Mouse (Mus musculus) liver, embryonic 16.5 days (tissue): ENCODE results near the gene Prkca. TPM values are rescaled to one million over a fixed set of nuclear protein-coding genes. Genes with fewer than 3 reads are reported as not detected.
"Not testable (repeated sequence)": the region's sequence is repeated elsewhere in the genome, so short reads cannot be mapped to it uniquely, and the experiment has no call there.

Source experiments
- ATAC-seq: fragments of 200-750 bp; cut with Nextera tagmentation; 2 replicates; pipeline ENCODE4 v1.8.0; 2017; ENCODE audit warnings: low read depth, mild to moderate bottlenecking, moderate number of reproducible peaks, moderate library complexity
- H3K27ac ChIP-seq: fragments of 300-500 bp; sonication (generic); 2 replicates; pipeline ENCODE4 v1.5.1; 2014; ENCODE audit warnings: mild to moderate bottlenecking, low read length
- H3K27me3 ChIP-seq: fragments of 300-500 bp; sonication (generic); 2 replicates; pipeline ENCODE4 v1.6.1; 2014; ENCODE audit warnings: low read depth, low read length, mixed read lengths; ENCODE audit not compliant: control insufficient read depth, insufficient read depth
- H3K36me3 ChIP-seq: fragments of 300-500 bp; sonication (generic); 2 replicates; pipeline ENCODE4 v1.6.1; 2014; ENCODE audit warnings: mild to moderate bottlenecking; ENCODE audit not compliant: control insufficient read depth, insufficient read depth
- H3K4me1 ChIP-seq: fragments of 300-500 bp; sonication (generic); 2 replicates; pipeline ENCODE4 v1.6.1; 2014; ENCODE audit warnings: low read depth, low read length, mixed read lengths; ENCODE audit not compliant: control insufficient read depth
- H3K4me2 ChIP-seq: fragments of 300-500 bp; sonication (generic); 2 replicates; pipeline ENCODE4 v1.6.1; 2014; ENCODE audit warnings: low read depth, low read length, mixed read lengths
- H3K4me3 ChIP-seq: fragments of 300-500 bp; sonication (generic); 2 replicates; pipeline ENCODE4 v1.5.1; 2014; ENCODE audit warnings: low read depth, mild to moderate bottlenecking, low read length
- H3K9ac ChIP-seq: fragments of 300-500 bp; sonication (generic); 2 replicates; pipeline ENCODE4 v1.6.1; 2014; ENCODE audit warnings: low read depth, low read length
- H3K9me3 ChIP-seq: fragments of 300-500 bp; sonication (generic); replicated peaks from 2 replicates; pipeline ENCODE4 v1.6.1; 2016; ENCODE audit warnings: low read length; ENCODE audit not compliant: control insufficient read depth
- WGBS: fragments of 180-500 bp; shearing (Covaris S2); extraction: QIAGEN DNeasy Blood & Tissue Kit; methylation state at CpG from one replicate; pipeline ENCODE4 v1.1.7; 2014; ENCODE audit not compliant: insufficient replicate concordance; 5-methylcytosine and 5-hydroxymethylcytosine counted together
- polyA plus RNA-seq: library from polyadenylated mRNA; unstranded; fragments of >200 nt; fragmentation: Nextera tagmentation; extraction: Ambion mirVana; gene quantifications from 2 replicates; pipeline ENCODE4 v1.2.1, GENCODE M21; 2015

The Prkca gene
- polyA plus RNA-seq, 1 experiment from 2014 or later: 3.4 TPM

DNA sequence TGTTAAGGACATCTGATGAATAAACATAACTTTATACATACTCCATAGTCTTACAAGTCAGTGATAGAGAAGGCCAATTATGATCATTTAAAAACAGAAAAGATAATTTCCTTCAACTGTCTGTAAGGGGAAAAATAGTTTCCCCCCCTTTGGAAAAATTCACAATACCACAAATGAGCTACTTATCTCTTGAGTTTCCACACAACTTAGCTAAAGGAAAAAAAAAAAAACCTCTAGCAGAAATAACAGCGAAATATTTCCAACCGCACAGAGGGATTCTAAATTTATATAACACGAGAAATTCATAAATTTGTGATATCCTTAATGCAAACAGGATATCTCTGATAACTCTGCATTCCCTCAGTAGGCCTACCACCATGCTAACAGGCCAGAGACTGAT lies 252.5 kb downstream of the Prkca start:
- ATAC-seq: no peak
- no peaks in the 10 kb centered on the region for H3K4me1 ChIP-seq
- H3K36me3 ChIP-seq: no peaks in the 10 kb centered on the region
- no peak overlapping the region for H3K4me2 ChIP-seq
- H3K4me3 ChIP-seq: no peak overlapping the region
- H3K27ac ChIP-seq: no peak overlapping the region
- H3K9me3 ChIP-seq: no peaks in the 10 kb centered on the region
- 61% methylated on average over 3 of the region's 3 CpGs for WGBS
- H3K9ac ChIP-seq: no peak overlapping the region
- H3K27me3 ChIP-seq: no peaks in the 10 kb centered on the region

DNA sequence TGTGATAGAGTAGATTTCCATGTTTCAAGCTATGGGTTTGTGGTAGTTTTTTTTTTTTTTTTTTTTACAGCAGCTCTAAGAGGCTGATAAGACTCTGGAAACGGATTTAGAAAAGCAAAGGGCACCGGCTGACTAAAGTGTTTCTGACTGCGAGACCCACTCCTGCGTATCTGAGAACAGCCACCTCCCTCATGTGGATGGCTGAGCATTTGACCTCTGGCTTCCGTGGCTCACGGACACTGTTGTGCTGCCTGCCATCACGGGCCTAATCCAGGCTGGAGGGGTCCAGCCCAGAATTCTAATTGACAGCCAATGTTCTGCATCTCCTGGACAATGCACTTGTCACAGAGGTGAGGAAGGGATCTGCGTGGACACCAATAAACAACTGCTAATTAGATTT lies 253.0 kb downstream of the Prkca start:
- 49% methylated on average over 8 of the region's 8 CpGs for WGBS
- no peak for ATAC-seq
- H3K4me3 ChIP-seq: no peak overlapping the region
- H3K4me1 ChIP-seq: no peaks in the 10 kb centered on the region
- no peaks in the 10 kb centered on the region for H3K36me3 ChIP-seq
- no peaks in the 10 kb centered on the region for H3K9me3 ChIP-seq
- H3K27me3 ChIP-seq: no peaks in the 10 kb centered on the region
- H3K9ac ChIP-seq: no peak overlapping the region
- no peak overlapping the region for H3K27ac ChIP-seq
- no peak overlapping the region for H3K4me2 ChIP-seq

DNA sequence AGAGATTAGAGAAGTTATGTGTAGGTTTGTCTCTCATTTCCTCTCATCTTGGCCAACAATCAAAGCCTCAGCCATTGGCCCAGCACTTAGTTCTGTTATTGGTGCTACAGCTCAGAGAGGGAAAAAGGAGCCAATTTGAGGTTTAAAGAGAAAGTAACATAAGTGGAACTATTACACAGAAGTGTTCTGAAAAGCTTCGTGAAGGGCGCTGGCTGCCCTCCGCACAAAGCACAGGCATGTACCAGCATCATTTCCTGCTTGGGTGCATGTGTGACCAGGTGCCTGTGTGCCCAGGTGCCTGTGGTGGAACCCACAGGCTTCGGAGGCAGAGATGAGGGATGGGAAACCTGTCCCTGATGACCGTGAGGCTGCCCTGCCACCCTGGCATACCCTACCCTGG lies 255.7 kb downstream of the Prkca start:
- no peaks in the 10 kb centered on the region for H3K27me3 ChIP-seq
- H3K4me1 ChIP-seq: no peaks in the 10 kb centered on the region
- WGBS: 79% methylated on average over 5 of the region's 5 CpGs
- no peak overlapping the region for H3K4me3 ChIP-seq
- H3K4me2 ChIP-seq: no peak overlapping the region
- no peaks in the 10 kb centered on the region for H3K9me3 ChIP-seq
- no peak overlapping the region for H3K27ac ChIP-seq
- no peak overlapping the region for H3K9ac ChIP-seq
- ATAC-seq: no peak
- H3K36me3 ChIP-seq: no peaks in the 10 kb centered on the region

DNA sequence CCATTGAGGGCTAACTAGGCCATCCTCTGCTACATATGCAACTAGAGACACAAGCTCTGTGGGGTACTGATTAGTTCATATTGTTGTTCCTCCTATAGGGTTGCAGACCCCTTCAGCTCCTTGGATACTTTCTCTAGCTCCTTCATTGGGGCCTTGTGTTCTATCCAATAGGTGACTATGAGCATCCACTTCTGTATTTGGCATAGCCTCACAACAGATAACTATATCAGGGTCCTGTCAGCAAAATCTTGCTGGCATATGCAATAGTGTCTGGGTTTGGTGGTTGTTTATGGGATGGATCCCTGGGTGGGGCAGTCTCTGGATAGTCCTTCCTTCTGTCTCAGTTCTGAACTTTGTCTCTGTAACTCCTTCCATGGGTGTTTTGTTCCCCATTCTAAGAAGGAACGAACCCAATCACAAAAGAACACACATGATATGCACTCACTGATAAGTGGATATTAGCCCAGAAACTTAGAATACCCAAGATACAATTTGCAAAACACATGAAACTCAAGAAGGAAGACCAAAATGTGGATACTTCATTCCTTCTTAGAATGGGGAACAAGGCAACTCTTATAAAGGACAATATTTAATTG lies 256.5 kb downstream of the Prkca start:
- H3K9me3 ChIP-seq, ATAC-seq, H3K4me3 ChIP-seq, H3K9ac ChIP-seq, H3K27ac ChIP-seq, H3K4me1 ChIP-seq, H3K27me3 ChIP-seq, H3K36me3 ChIP-seq, H3K4me2 ChIP-seq: not testable (repeated sequence)
- 44% methylated on average over 1 of the region's 1 CpGs for WGBS

DNA sequence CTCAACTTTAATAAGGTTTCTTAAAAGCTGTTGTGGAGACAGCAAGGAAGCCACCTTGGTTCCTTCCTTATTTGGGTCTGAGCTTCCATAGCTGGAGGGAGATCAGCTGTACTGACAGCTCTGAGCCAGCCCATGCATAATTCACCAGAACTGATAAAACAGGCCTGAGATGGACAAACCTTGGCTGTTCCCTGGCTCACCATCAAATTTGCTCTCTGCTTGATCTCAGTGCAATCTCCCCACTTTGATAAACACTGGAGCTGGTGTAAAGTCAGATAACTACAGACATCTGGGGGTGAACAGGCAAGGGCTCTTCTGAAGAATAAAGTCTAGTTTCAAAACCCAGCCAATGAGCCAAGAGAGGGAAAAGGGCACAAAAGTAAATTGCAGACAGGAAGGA lies 261.1 kb downstream of the Prkca start:
- ATAC-seq: no peak
- Histone ChIP-seq H3K4me3 (no peak overlapping the region), H3K4me1 (no peaks in the 10 kb centered on the region), H3K27ac (no peak overlapping the region), H3K4me2 (no peak overlapping the region), H3K36me3 (no peaks in the 10 kb centered on the region), H3K27me3 (no peaks in the 10 kb centered on the region), H3K9me3 (no peaks in the 10 kb centered on the region), H3K9ac (no peak overlapping the region)

DNA sequence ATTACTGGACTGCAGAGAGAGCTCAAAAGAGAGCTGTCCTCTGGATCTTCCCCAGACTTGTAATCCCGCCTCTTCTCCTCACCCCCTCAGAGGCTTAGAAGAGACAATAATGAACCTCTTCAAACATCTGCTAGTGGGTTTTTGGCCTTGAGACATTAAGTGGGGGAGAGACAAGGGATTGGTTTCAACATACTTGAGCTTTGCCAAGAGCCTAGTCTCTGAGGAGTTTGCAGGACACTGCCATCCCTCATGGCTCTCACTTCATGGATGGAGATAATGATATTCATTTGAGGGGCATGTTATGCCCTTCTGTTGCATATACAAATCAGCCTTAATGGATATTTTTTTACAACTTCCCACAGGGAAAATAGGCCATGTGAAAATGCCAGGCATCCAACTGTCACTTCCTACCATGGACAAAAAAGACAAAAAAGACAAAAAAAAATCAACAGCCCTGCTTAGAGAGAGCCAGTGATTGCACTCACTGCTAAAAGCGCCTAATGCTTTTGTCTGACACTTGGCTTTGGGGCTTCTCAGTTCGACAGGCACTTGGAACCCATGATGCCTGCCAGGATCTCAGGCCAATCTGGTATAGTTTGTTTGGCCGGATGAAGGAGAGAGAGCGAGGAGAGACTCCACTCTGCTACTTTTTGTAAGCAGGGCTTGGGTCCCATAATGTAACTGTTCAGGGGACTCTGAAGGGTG lies 263.6 kb downstream of the Prkca start:
- no peak overlapping the region for H3K27ac ChIP-seq
- H3K36me3 ChIP-seq: no peaks in the 10 kb centered on the region
- ATAC-seq: no peak
- H3K9ac ChIP-seq: no peak overlapping the region
- no peaks in the 10 kb centered on the region for H3K9me3 ChIP-seq
- WGBS: 70% methylated on average over 5 of the region's 5 CpGs
- no peaks in the 10 kb centered on the region for H3K4me1 ChIP-seq
- no peak overlapping the region for H3K4me3 ChIP-seq
- no peaks in the 10 kb centered on the region for H3K27me3 ChIP-seq
- H3K4me2 ChIP-seq: no peak overlapping the region

DNA sequence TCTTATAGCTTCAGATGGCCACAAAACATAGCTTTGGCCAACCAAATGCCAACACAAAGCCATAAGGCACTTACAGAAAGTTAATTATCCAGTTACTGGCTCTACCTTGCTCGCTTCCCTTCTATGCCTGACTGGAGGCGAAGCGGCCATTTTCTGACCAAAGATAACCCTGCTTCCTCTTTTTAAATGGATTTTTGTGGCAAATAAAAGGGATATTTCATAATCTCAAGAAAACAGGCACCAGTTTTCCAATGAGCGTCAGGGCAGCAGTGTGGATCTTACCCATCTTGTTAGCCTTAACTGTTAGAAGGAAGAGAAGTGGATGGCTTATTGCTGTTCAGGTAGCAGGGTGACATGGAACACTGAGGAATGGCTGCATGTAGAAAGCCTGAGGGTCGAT lies 264.3 kb downstream of the Prkca start:
- no peaks in the 10 kb centered on the region for H3K27me3 ChIP-seq
- H3K4me3 ChIP-seq: no peak overlapping the region
- H3K9ac ChIP-seq: no peak overlapping the region
- H3K4me2 ChIP-seq: no peak overlapping the region
- no peaks in the 10 kb centered on the region for H3K4me1 ChIP-seq
- no peak for ATAC-seq
- WGBS: 56% methylated on average over 5 of the region's 5 CpGs
- no peaks in the 10 kb centered on the region for H3K9me3 ChIP-seq
- H3K27ac ChIP-seq: no peak overlapping the region
- no peaks in the 10 kb centered on the region for H3K36me3 ChIP-seq

DNA sequence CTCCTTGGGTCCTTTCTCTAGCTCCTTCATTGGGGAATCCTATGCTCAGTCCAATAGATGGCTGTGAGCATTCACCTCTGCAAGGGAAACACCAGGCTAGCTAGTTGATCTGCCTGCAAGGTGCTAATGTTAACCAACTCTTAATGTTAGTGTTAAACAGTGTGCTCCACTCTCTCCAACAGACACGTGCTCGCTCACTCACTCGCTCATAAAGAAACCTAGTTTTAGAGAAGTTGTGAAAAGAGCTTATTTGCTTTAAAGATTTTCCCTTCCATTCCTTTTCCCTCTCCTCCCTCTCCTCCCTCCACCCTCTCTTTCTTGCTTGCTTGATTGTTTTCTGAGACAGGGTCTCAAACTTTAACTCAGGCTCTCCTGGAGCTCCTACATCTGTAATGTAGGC lies 266.2 kb downstream of the Prkca start:
- Histone ChIP-seq H3K9me3 (no peaks in the 10 kb centered on the region), H3K4me2 (no peak overlapping the region), H3K36me3 (no peaks in the 10 kb centered on the region), H3K27me3 (no peaks in the 10 kb centered on the region), H3K4me1 (no peaks in the 10 kb centered on the region), H3K27ac (no peak overlapping the region), H3K9ac (no peak overlapping the region), H3K4me3 (no peak overlapping the region)
- ATAC-seq: no peak
- WGBS: 57% methylated on average over 3 of the region's 3 CpGs

DNA sequence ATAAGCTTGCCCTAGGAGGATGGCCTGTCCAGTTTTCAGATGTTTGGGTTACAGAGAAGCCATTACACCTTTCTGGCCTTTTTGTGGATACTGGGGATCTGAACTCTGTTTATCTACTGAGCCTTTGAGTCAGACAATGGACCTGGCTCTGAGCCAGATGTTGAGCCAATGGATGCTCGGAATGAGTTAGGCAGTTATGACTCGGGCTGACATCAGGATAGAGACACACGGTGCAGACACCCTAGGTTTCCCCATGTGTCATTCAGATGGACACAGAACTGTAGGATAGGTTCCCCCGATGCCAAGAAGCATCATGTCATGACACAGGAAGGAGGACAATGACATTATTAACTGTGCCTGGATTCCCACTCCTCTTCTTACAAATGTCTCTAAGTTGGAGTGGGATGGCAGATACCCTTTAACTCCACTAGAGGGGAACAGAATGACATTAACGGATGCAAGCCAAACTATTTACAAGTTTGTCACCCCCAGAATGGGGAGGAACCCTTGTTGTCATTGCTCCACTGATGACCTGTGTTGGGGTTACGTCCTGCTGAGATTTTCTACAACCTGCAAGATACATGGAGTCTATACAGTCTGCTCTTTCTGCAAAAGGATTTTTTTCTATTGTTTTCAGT lies 271.0 kb downstream of the Prkca start:
- no peak overlapping the region for H3K27ac ChIP-seq
- no peaks in the 10 kb centered on the region for H3K4me1 ChIP-seq
- H3K4me2 ChIP-seq: no peak overlapping the region
- no peaks in the 10 kb centered on the region for H3K27me3 ChIP-seq
- H3K9me3 ChIP-seq: no peaks in the 10 kb centered on the region
- no peak overlapping the region for H3K9ac ChIP-seq
- H3K4me3 ChIP-seq: no peak overlapping the region
- ATAC-seq: no peak
- whole genome bisulfite sequencing: 61% methylated on average over 6 of the region's 6 CpGs
- no peaks in the 10 kb centered on the region for H3K36me3 ChIP-seq
